Mouse (Mus musculus) hindlimb bud, embryonic 11.5 days (tissue): ENCODE measurements around the gene Stpg1.

ENCODE experiments used
- DNase-seq: peaks from one replicate; pipeline ENCODE4 v3.0.0-alpha.2; 2012; ENCODE audit warnings: low read depth, low spot score; ENCODE audit errors: extremely low spot score

Gene Stpg1

GRCm38 (mm10) chr4:135548108-135548507 is 53.5 kb downstream of the Stpg1 start:
- DNase-seq, result no peak

- DNase-seq, result no peak
These were observed 54.0 kb downstream of the Stpg1 start for GRCm38 (mm10) chr4:135548521-135549077.

GRCm38 (mm10) chr4:135549323-135549722 is 54.7 kb downstream of the Stpg1 start:
- DNase-seq, result no peak

GRCm38 (mm10) chr4:135563794-135564193 is 69.2 kb downstream of the Stpg1 start:
- no peak for DNase-seq

- DNase-seq, result no peak
These were observed 70.8 kb downstream of the Stpg1 start for GRCm38 (mm10) chr4:135565400-135565799.

GRCm38 (mm10) chr4:135567042-135567441 is 72.5 kb downstream of the Stpg1 start:
- DNase-seq, result no peak

GRCm38 (mm10) chr4:135567484-135567883 is 72.9 kb downstream of the Stpg1 start:
- DNase-seq, result no peak

GRCm38 (mm10) chr4:135569201-135569600 is 74.6 kb downstream of the Stpg1 start:
- no peak for DNase-seq

- no peak for DNase-seq
These were observed 75.8 kb downstream of the Stpg1 start for GRCm38 (mm10) chr4:135570152-135571036.

GRCm38 (mm10) chr4:135571037-135571550 is 76.5 kb downstream of the Stpg1 start:
- DNase-seq, result no peak

GRCm38 (mm10) chr4:135572276-135572675 is 77.7 kb downstream of the Stpg1 start:
- no peak for DNase-seq

GRCm38 (mm10) chr4:135573251-135573808 is 78.7 kb downstream of the Stpg1 start, which contains the start of gene Grhl3:
TSS of gene Grhl3 (minus strand) at chr4:135573630.
- no peak for DNase-seq

GRCm38 (mm10) chr4:135575365-135576140 is 81.0 kb downstream of the Stpg1 start:
- no peak for DNase-seq

- DNase-seq, result no peak
These were observed 83.9 kb downstream of the Stpg1 start for GRCm38 (mm10) chr4:135578490-135578889.

- DNase-seq, result no peak
These were observed 85.1 kb downstream of the Stpg1 start for GRCm38 (mm10) chr4:135579695-135580094.

GRCm38 (mm10) chr4:135581222-135581910 is 86.8 kb downstream of the Stpg1 start:
- no peak for DNase-seq

GRCm38 (mm10) chr4:135584838-135585237 is 90.2 kb downstream of the Stpg1 start:
- no peak for DNase-seq
